Mouse (Mus musculus) T-cell, adult 2 months (primary cell): ENCODE results near the gene Taf1d.
A peak's percentile ranks its signal among the peaks of the same experiment; 100 is the strongest.
"Not testable (repeated sequence)": the region's sequence is repeated elsewhere in the genome, so short reads cannot be mapped to it uniquely, and the experiment has no call there.

ENCODE experiments used
- DNase-seq: peaks from one replicate; pipeline ENCODE4 v3.0.0; 2022; ENCODE audit warnings: low spot score

The Taf1d gene

GRCm38 (mm10) chr9:15305503-15306397, at the start of gene Taf1d:
Gene Taf1d, plus strand, starts transcription at chr9:15306214.
- peak; percentile 97 for DNase-seq

GRCm38 (mm10) chr9:15256214-15256613, 49.8 kb upstream of the Taf1d start:
- DNase-seq: no peak

GRCm38 (mm10) chr9:15261980-15262379, 44.0 kb upstream of the Taf1d start:
- no peak for DNase-seq

GRCm38 (mm10) chr9:15263487-15263886, 42.5 kb upstream of the Taf1d start:
- DNase-seq: no peak

GRCm38 (mm10) chr9:15273981-15274380, 32.0 kb upstream of the Taf1d start:
- DNase-seq: no peak

GRCm38 (mm10) chr9:15276855-15277254, 29.2 kb upstream of the Taf1d start:
- no peak for DNase-seq

- DNase-seq: no peak
Observed at GRCm38 (mm10) chr9:15278343-15278742, 27.7 kb upstream of the Taf1d start.

- DNase-seq: no peak
Observed at GRCm38 (mm10) chr9:15279139-15279648, 26.8 kb upstream of the Taf1d start.

- DNase-seq: peak; percentile 91
Observed at GRCm38 (mm10) chr9:15279649-15280490, 26.1 kb upstream of the Taf1d start, which contains the start of gene Med17. Gene Med17, minus strand, starts transcription at chr9:15279931.

GRCm38 (mm10) chr9:15280491-15280879, 25.5 kb upstream of the Taf1d start:
- no peak for DNase-seq

GRCm38 (mm10) chr9:15285443-15285842, 20.6 kb upstream of the Taf1d start:
- peak; percentile 25 for DNase-seq

- DNase-seq: no peak
Observed at GRCm38 (mm10) chr9:15287846-15288245, 18.2 kb upstream of the Taf1d start.

- DNase-seq: no peak
Observed at GRCm38 (mm10) chr9:15288402-15288801, 17.6 kb upstream of the Taf1d start.

GRCm38 (mm10) chr9:15289251-15289650, 16.8 kb upstream of the Taf1d start:
- DNase-seq: no peak

- no peak for DNase-seq
Observed at GRCm38 (mm10) chr9:15297112-15297511, 8.9 kb upstream of the Taf1d start.

GRCm38 (mm10) chr9:15298451-15298850, 7.6 kb upstream of the Taf1d start:
- no peak for DNase-seq

- DNase-seq: no peak
Observed at GRCm38 (mm10) chr9:15300056-15300455, 6.0 kb upstream of the Taf1d start.

GRCm38 (mm10) chr9:15301399-15301798, 4.6 kb upstream of the Taf1d start:
- no peak for DNase-seq

- DNase-seq: not testable (repeated sequence)
Observed at GRCm38 (mm10) chr9:15302006-15302405, 4.0 kb upstream of the Taf1d start.

GRCm38 (mm10) chr9:15302881-15303280, 3.1 kb upstream of the Taf1d start:
- DNase-seq: no peak

GRCm38 (mm10) chr9:15306398-15307119, 545 bp downstream of the Taf1d start, which contains the start of gene 4931406C07Rik:
Gene 4931406C07Rik, minus strand, starts transcription at chr9:15306448.
- DNase-seq: no peak

- no peak for DNase-seq
Observed at GRCm38 (mm10) chr9:15307257-15307656, 1.2 kb downstream of the Taf1d start.
